Mouse (Mus musculus): Measurements from ENCODE around the gene Papln.

DNA sequence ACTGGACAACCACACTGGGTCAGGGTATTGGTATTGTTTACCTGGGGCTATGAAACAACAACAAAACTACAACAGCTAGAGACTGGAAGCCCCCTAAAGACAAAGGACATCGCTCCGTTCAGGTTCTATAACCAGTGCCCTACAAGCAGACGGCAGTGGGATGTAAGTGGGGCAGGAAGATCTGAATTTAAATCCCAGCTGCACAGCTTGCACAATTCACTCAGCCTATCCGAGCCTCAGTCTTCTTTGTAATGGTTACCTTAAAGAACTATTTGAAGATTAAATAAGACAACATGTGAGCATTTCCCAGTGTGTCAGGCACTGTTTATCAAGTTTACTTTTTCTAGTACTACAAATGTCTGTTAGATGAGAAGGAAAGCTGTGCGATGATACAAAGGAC lies 34.9 kb downstream of the Papln start:
- no peak for TF ChIP-seq CTCF (IDR thresholded peaks at IDR 0.05; ENCODE audit: insufficient read depth, low read length)
- TF ChIP-seq POLR2A (IDR thresholded peaks at IDR 0.05; ENCODE audit: borderline replicate concordance, extremely low read depth, low read depth, low read length): no peak
